Mouse (Mus musculus) liver, embryonic 13.5 days (tissue): Measurements from ENCODE around the gene Psmc5. TPM values are rescaled to one million over a fixed set of nuclear protein-coding genes. Genes with fewer than 3 reads are reported as not detected.

Experiments
- ATAC-seq: fragments of 200-750 bp; cut with Nextera tagmentation; 2 replicates; pipeline ENCODE4 v1.8.0; 2017; ENCODE audit warnings: low read depth, mild to moderate bottlenecking, moderate number of reproducible peaks, moderate library complexity
- DNase-seq: peaks from one replicate; pipeline ENCODE4 v3.0.0; 2022
- H3K27ac ChIP-seq: fragments of 300-500 bp; sonication (generic); 2 replicates; pipeline ENCODE4 v1.5.1; 2015; ENCODE audit warnings: moderate library complexity, mild to moderate bottlenecking, inconsistent platforms
- H3K27me3 ChIP-seq: fragments of 300-500 bp; sonication (generic); 2 replicates; pipeline ENCODE4 v1.6.1; 2015; ENCODE audit warnings: mild to moderate bottlenecking, inconsistent platforms
- H3K36me3 ChIP-seq: fragments of 300-500 bp; sonication (generic); 2 replicates; pipeline ENCODE4 v1.6.1; 2015; ENCODE audit warnings: mild to moderate bottlenecking, inconsistent platforms
- H3K4me1 ChIP-seq: fragments of 300-500 bp; sonication (generic); replicated peaks from 2 replicates; pipeline ENCODE4 v1.6.1; 2015; ENCODE audit warnings: inconsistent platforms
- H3K4me2 ChIP-seq: fragments of 300-500 bp; sonication (generic); 2 replicates; pipeline ENCODE4 v1.6.1; 2015; ENCODE audit warnings: inconsistent platforms, mild to moderate bottlenecking, moderate library complexity
- H3K4me3 ChIP-seq: fragments of 300-500 bp; sonication (generic); replicated peaks from 2 replicates; pipeline ENCODE4 v1.5.1; 2015; ENCODE audit warnings: mild to moderate bottlenecking, inconsistent platforms
- H3K9ac ChIP-seq: fragments of 300-500 bp; sonication (generic); 2 replicates; pipeline ENCODE4 v1.6.1; 2015; ENCODE audit warnings: mild to moderate bottlenecking, inconsistent platforms
- H3K9me3 ChIP-seq: fragments of 300-500 bp; sonication (generic); replicated peaks from 2 replicates; pipeline ENCODE4 v1.6.1; 2016; ENCODE audit warnings: inconsistent platforms
- WGBS: fragments of 180-500 bp; shearing (Covaris S2); methylation state at CpG from one replicate; pipeline ENCODE4 v1.1.7; 2015; ENCODE audit not compliant: insufficient replicate concordance; 5-methylcytosine and 5-hydroxymethylcytosine counted together
- polyA plus RNA-seq: library from polyadenylated mRNA; unstranded; fragments of >200 nt; fragmentation: Nextera tagmentation; extraction: Ambion mirVana; gene quantifications from 2 replicates; pipeline ENCODE4 v1.2.1, GENCODE M21; 2015

The Psmc5 gene
- polyA plus RNA-seq, 1 experiment from 2014 or later: 204 TPM

DNA sequence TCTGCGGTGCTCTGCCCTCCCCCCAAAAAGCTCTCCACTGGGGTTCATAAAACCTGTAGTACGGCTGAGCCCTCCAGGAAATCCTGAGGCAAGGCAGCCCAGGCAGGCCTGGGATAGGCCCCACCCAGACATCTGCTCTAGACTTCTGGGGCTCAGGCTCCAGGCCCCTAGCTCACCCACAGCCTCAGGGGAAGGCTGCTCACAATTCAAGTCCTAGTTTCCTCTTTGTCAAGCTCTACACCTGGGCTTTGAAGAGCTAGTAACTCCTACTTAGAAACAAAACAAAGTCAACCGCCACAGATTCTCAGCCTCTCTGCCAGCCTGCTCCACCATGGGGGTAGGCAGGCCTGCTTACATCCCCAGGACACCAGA lies 13.1 kb downstream of the Psmc5 start:
- WGBS: 55% methylated on average over 3 of the region's 3 CpGs
- Histone ChIP-seq H3K4me1 (peaks cover 55% of the 10 kb centered on the region), H3K9me3 (no peaks in the 10 kb centered on the region), H3K27me3 (no peaks in the 10 kb centered on the region), H3K27ac (peak overlapping the region; percentile 70), H3K9ac (peak overlapping the region; percentile 46; the same call in 1 of the 2 replicates), H3K36me3 (peaks cover 43% of the 10 kb centered on the region), H3K4me3 (no peak overlapping the region), H3K4me2 (peak overlapping the region; percentile 26; the same call in 1 of the 2 replicates)
- no peak for DNase-seq
- ATAC-seq: no peak

- ATAC-seq: no peak
- peak overlapping the region; percentile 93; the same call in 1 of the 2 replicates for H3K27ac ChIP-seq
- peak overlapping the region; percentile 98 for H3K9ac ChIP-seq
- H3K4me2 ChIP-seq: peak overlapping the region; percentile 93
- H3K36me3 ChIP-seq: peaks cover 21% of the 10 kb centered on the region
- H3K4me3 ChIP-seq: peak overlapping the region; percentile 98
- 43% methylated on average over 5 of the region's 5 CpGs for WGBS
- peaks cover 75% of the 10 kb centered on the region for H3K4me1 ChIP-seq
- no peaks in the 10 kb centered on the region for H3K27me3 ChIP-seq
- DNase-seq: no peak
- H3K9me3 ChIP-seq: no peaks in the 10 kb centered on the region
Observed at GRCm38 (mm10) chr11:106271131-106271793, 15.3 kb downstream of the Psmc5 start.

- peak overlapping the region; percentile 93 for H3K4me2 ChIP-seq
- H3K9me3 ChIP-seq: no peaks in the 10 kb centered on the region
- H3K27me3 ChIP-seq: no peaks in the 10 kb centered on the region
- H3K4me1 ChIP-seq: peaks cover 81% of the 10 kb centered on the region
- peaks cover 13% of the 10 kb centered on the region for H3K36me3 ChIP-seq
- WGBS: 1% methylated on average over 41 of the region's 41 CpGs
- peak overlapping the region; percentile 98 for H3K4me3 ChIP-seq
- ATAC-seq (peak; percentile 43), DNase-seq (peak; percentile 51)
- peak overlapping the region; percentile 98 for H3K9ac ChIP-seq
- peak overlapping the region; percentile 93 for H3K27ac ChIP-seq
Observed at GRCm38 (mm10) chr11:106271794-106272643, 16.1 kb downstream of the Psmc5 start.

GRCm38 (mm10) chr11:106272644-106273310 lies 16.8 kb downstream of the Psmc5 start, which contains the start of gene Smarcd2:
Gene Smarcd2 (minus strand): TSS chr11:106272972.
- peak; percentile 92 for ATAC-seq
- WGBS: under 1% methylated on average over 70 of the region's 72 CpGs
- Histone ChIP-seq H3K27ac (peak within 1 kb of the TSS; percentile 93), H3K9ac (peak within 1 kb of the TSS; percentile 98), H3K4me3 (peak within 1 kb of the TSS; percentile 98), H3K27me3 (no peaks in the 10 kb centered on the region), H3K36me3 (peaks cover 6% of the 10 kb centered on the region), H3K4me2 (peak within 1 kb of the TSS; percentile 93), H3K9me3 (no peaks in the 10 kb centered on the region), H3K4me1 (peaks cover 75% of the 10 kb centered on the region)
- DNase-seq: peak; percentile 100

- ATAC-seq (peak; percentile 10; the same call in 1 of the 2 replicates), DNase-seq (no peak)
- H3K27me3 ChIP-seq: no peaks in the 10 kb centered on the region
- peaks cover 4% of the 10 kb centered on the region; the same call in 1 of the 2 replicates for H3K36me3 ChIP-seq
- peaks cover 69% of the 10 kb centered on the region for H3K4me1 ChIP-seq
- 5% methylated on average over 16 of the region's 16 CpGs for WGBS
- H3K4me3 ChIP-seq: peak overlapping the region; percentile 98
- peak overlapping the region; percentile 93 for H3K27ac ChIP-seq
- peak overlapping the region; percentile 84 for H3K4me2 ChIP-seq
- H3K9me3 ChIP-seq: no peaks in the 10 kb centered on the region
- peak overlapping the region; percentile 75 for H3K9ac ChIP-seq
Observed at GRCm38 (mm10) chr11:106273311-106273684, 17.3 kb downstream of the Psmc5 start.

- Histone ChIP-seq H3K27me3 (no peaks in the 10 kb centered on the region), H3K9ac (0 out of 2 replicates have a peak overlapping the region, but pooled peaks have one; percentile 75), H3K27ac (peak overlapping the region; percentile 93), H3K36me3 (peaks cover 4% of the 10 kb centered on the region; the same call in 1 of the 2 replicates), H3K4me2 (peak overlapping the region; percentile 84), H3K9me3 (no peaks in the 10 kb centered on the region), H3K4me1 (peaks cover 64% of the 10 kb centered on the region), H3K4me3 (peak overlapping the region; percentile 98)
- ATAC-seq (no peak), DNase-seq (no peak)
- WGBS: 77% methylated on average over 6 of the region's 6 CpGs
Observed at GRCm38 (mm10) chr11:106273811-106274210, 17.9 kb downstream of the Psmc5 start.

GRCm38 (mm10) chr11:106274374-106274773 lies 18.4 kb downstream of the Psmc5 start:
- peaks cover 59% of the 10 kb centered on the region for H3K4me1 ChIP-seq
- ATAC-seq (no peak), DNase-seq (no peak)
- peak overlapping the region; percentile 93; the same call in 1 of the 2 replicates for H3K27ac ChIP-seq
- H3K36me3 ChIP-seq: peaks cover 4% of the 10 kb centered on the region; the same call in 1 of the 2 replicates
- H3K4me2 ChIP-seq: 0 out of 2 replicates have a peak overlapping the region, but pooled peaks have one; percentile 84
- 69% methylated on average over 1 of the region's 1 CpGs for WGBS
- H3K4me3 ChIP-seq: no peak overlapping the region
- H3K9ac ChIP-seq: no peak overlapping the region
- no peaks in the 10 kb centered on the region for H3K27me3 ChIP-seq
- no peaks in the 10 kb centered on the region for H3K9me3 ChIP-seq

DNA sequence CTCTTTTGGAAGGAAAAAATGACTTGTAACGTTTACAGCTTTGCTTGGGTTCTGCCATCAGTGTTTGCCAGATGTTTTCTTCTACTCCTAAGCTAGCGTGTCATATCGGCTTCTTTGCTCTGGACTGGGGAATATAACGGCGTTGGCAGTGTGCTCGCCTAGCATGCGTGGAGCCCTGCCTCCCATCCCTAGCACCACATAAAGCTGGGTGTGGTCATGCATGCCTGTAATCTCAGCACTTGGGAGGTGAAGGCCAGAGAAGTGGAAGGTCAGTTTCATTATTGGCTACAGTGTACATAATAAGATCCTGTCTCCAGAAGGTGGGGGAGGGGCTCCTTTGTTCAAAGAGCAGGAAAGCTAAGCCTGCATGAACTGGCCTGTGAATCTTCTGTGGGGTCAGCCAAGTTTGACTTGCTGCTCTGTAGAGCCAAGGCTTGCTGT lies 19.0 kb downstream of the Psmc5 start:
- no peaks in the 10 kb centered on the region for H3K27me3 ChIP-seq
- H3K9me3 ChIP-seq: no peaks in the 10 kb centered on the region
- H3K4me2 ChIP-seq: no peak overlapping the region
- H3K9ac ChIP-seq: no peak overlapping the region
- ATAC-seq (no peak), DNase-seq (no peak)
- WGBS: 84% methylated on average over 7 of the region's 7 CpGs
- H3K27ac ChIP-seq: no peak overlapping the region
- H3K4me3 ChIP-seq: no peak overlapping the region
- peaks cover 55% of the 10 kb centered on the region for H3K4me1 ChIP-seq
- H3K36me3 ChIP-seq: peaks cover 4% of the 10 kb centered on the region; the same call in 1 of the 2 replicates

DNA sequence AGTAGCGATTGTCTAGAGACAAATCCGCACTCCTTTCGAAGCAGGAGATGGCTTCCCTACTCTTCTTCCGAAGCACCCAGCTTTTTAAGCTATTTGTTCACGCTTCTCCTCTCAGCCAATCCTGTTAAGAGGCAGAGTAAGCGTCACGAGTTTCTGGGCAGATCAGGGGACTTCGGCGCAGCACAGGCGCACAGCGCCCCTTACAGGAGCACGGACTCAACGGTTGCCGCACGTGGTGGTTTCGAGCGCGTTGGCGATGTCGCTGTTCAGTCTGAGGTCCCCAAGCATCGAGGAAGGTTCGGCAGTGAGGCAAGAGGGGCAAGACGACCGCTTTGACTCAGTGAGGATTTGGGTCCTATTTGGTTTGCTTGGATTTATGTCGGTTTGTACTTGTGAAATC lies 20.5 kb downstream of the Psmc5 start, which contains the start of gene Tcam1:
Tcam1 (plus strand) TSS at position 219 of the 400 bp plus-strand sequence.
- Histone ChIP-seq H3K27ac (no peak within 1 kb of the TSS), H3K9ac (no peak within 1 kb of the TSS), H3K4me3 (no peak within 1 kb of the TSS), H3K9me3 (no peaks in the 10 kb centered on the region), H3K27me3 (no peaks in the 10 kb centered on the region), H3K4me2 (peak within 1 kb of the TSS; percentile 57), H3K36me3 (no peaks in the 10 kb centered on the region), H3K4me1 (peaks cover 40% of the 10 kb centered on the region)
- DNase-seq (peak; percentile 84), ATAC-seq (no peak)
- 5% methylated on average over 25 of the region's 25 CpGs for WGBS

DNA sequence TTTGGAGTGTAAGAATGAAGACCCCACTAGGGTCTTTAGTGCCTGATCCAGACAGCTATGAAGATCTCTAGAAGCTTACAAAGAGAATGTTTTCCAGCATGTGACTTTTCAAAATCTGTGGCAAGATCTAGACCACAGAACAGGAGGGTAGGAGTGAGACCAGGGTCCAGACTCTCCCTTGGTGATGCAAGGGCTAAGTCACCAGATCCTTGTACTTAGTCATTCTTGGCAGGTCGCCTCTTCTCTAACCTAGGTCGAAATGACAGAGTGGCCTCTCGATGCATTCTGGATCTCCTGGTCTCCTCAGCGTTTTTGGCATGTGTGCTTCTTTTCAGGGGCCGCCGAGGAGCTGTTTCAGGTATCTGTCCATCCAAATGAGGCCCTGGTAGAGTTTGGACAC lies 26.5 kb downstream of the Psmc5 start:
- ATAC-seq (no peak), DNase-seq (no peak)
- H3K4me3 ChIP-seq: no peak overlapping the region
- H3K27me3 ChIP-seq: 0 out of 2 replicates have a peak, but pooled peaks cover 5% of the 10 kb centered on the region
- H3K36me3 ChIP-seq: no peaks in the 10 kb centered on the region
- H3K9me3 ChIP-seq: no peaks in the 10 kb centered on the region
- 62% methylated on average over 6 of the region's 6 CpGs for WGBS
- no peak overlapping the region for H3K27ac ChIP-seq
- H3K4me2 ChIP-seq: no peak overlapping the region
- H3K4me1 ChIP-seq: no peaks in the 10 kb centered on the region
- no peak overlapping the region for H3K9ac ChIP-seq
